Mouse (Mus musculus): ENCODE measurements around the gene Xirp1.

DNA sequence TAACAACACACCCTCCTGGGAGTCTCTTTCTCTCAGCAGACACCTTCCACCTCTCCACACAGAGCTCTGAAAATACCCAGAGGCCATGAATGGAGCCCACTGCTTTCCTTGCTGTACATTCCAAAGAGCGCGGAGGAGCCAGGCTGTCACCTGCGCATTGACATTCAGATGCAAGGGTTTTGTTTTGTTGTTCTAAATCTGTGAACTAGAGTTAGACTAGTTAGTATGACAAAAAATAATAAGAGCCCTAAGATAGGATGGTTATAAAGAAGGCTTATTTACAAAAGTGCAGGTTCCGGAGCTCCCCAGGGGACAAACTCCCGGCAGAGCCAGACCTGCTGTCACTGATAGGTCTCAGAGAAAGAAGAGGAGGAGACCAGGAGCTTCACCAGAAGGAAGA lies 32.1 kb downstream of the Xirp1 start:
- no peak for TF ChIP-seq CTCF (IDR thresholded peaks at IDR 0.05)
- no peak for TF ChIP-seq EP300 (IDR thresholded peaks at IDR 0.05; ENCODE audit: insufficient read depth, low read depth, low read length)
- no peak for TF ChIP-seq POLR2A (IDR thresholded peaks at IDR 0.05; ENCODE audit: insufficient read depth, low read depth, low read length)

Measured in heart, adult 2 months (tissue).